Mouse (Mus musculus) cortical plate, adult 2 months (tissue): ENCODE measurements at regions not wholly inside any gene's neighbourhood (a gene's known extent, or its start where the extent isn't known, plus 50 kb on each side); places are given as distances from the start of the nearest gene placed in this dataset.

Experiments used
- H3K27ac ChIP-seq: fragments of 200-500 bp; 2 replicates; pipeline ENCODE4 v1.5.1; 2012; ENCODE audit warnings: low read length, control low read depth, inconsistent platforms; ENCODE audit not compliant: insufficient read depth
- H3K4me1 ChIP-seq: fragments of 200-500 bp; 2 replicates; pipeline ENCODE4 v1.6.1; 2011; ENCODE audit warnings: low read length; ENCODE audit not compliant: control insufficient read depth, insufficient read depth
- H3K4me3 ChIP-seq: fragments of 200-500 bp; 2 replicates; pipeline ENCODE4 v1.5.1; 2011; ENCODE audit warnings: mild to moderate bottlenecking, low read length, control low read depth; ENCODE audit not compliant: insufficient read depth
- CTCF ChIP-seq: fragments of 200-500 bp; IDR thresholded peaks from 2 replicates; pipeline ENCODE4 v1.5.1; 2011; ENCODE audit warnings: mild to moderate bottlenecking, control low read depth, low read length; ENCODE audit not compliant: insufficient read depth; ENCODE audit errors: extremely low read depth
- POLR2A ChIP-seq: fragments of 200-500 bp; IDR thresholded peaks from 2 replicates; pipeline ENCODE4 v1.6.1; 2011; ENCODE audit warnings: mild to moderate bottlenecking, low read length, control low read depth; ENCODE audit not compliant: insufficient read depth; ENCODE audit errors: extremely low read depth

- H3K27ac ChIP-seq: no peak overlapping the region
- H3K4me3 ChIP-seq: no peak overlapping the region
- TF ChIP-seq CTCF (no peak), POLR2A (no peak)
- no peaks in the 10 kb centered on the region for H3K4me1 ChIP-seq
Measured at GRCm38 (mm10) chr12:9919007-9919406, 349.1 kb downstream of the Osr1 start.

GRCm38 (mm10) chr12:9919433-9919832 is 349.5 kb downstream of the Osr1 start:
- no peaks in the 10 kb centered on the region for H3K4me1 ChIP-seq
- no peak for TF ChIP-seq CTCF
- no peak for TF ChIP-seq POLR2A
- H3K4me3 ChIP-seq: no peak overlapping the region
- no peak overlapping the region for H3K27ac ChIP-seq

GRCm38 (mm10) chr12:9920401-9920800 is 350.5 kb downstream of the Osr1 start:
- H3K4me1 ChIP-seq: no peaks in the 10 kb centered on the region
- no peak overlapping the region for H3K27ac ChIP-seq
- no peak overlapping the region for H3K4me3 ChIP-seq
- no peak for TF ChIP-seq POLR2A
- no peak for TF ChIP-seq CTCF

GRCm38 (mm10) chr12:9921591-9922198 is 351.8 kb downstream of the Osr1 start:
- TF ChIP-seq POLR2A (no peak), CTCF (no peak)
- H3K27ac ChIP-seq: no peak overlapping the region
- H3K4me1 ChIP-seq: no peaks in the 10 kb centered on the region
- no peak overlapping the region for H3K4me3 ChIP-seq

- TF ChIP-seq POLR2A: no peak
- TF ChIP-seq CTCF: no peak
- H3K4me1 ChIP-seq: no peaks in the 10 kb centered on the region
- no peak overlapping the region for H3K4me3 ChIP-seq
- H3K27ac ChIP-seq: no peak overlapping the region
Measured at GRCm38 (mm10) chr12:9924561-9924960, 354.6 kb downstream of the Osr1 start.

GRCm38 (mm10) chr12:9934158-9934557 is 364.2 kb downstream of the Osr1 start:
- TF ChIP-seq POLR2A: no peak
- no peak overlapping the region for H3K27ac ChIP-seq
- no peaks in the 10 kb centered on the region for H3K4me1 ChIP-seq
- no peak overlapping the region for H3K4me3 ChIP-seq

GRCm38 (mm10) chr12:9941357-9941756 is 371.4 kb downstream of the Osr1 start:
- no peak for TF ChIP-seq POLR2A
- TF ChIP-seq CTCF: no peak
- Histone ChIP-seq H3K4me3 (no peak overlapping the region), H3K27ac (no peak overlapping the region), H3K4me1 (no peaks in the 10 kb centered on the region)

- Histone ChIP-seq H3K4me3 (no peak overlapping the region), H3K27ac (no peak overlapping the region), H3K4me1 (no peaks in the 10 kb centered on the region)
- TF ChIP-seq CTCF (no peak), POLR2A (no peak)
Measured at GRCm38 (mm10) chr12:9941823-9942222, 371.9 kb downstream of the Osr1 start.

GRCm38 (mm10) chr12:9948784-9949183 is 378.9 kb downstream of the Osr1 start:
- TF ChIP-seq CTCF (no peak), POLR2A (no peak)
- Histone ChIP-seq H3K4me1 (no peaks in the 10 kb centered on the region), H3K4me3 (no peak overlapping the region), H3K27ac (no peak overlapping the region)

GRCm38 (mm10) chr12:9952372-9952771 is 382.5 kb downstream of the Osr1 start:
- no peaks in the 10 kb centered on the region for H3K4me1 ChIP-seq
- H3K27ac ChIP-seq: no peak overlapping the region
- no peak for TF ChIP-seq CTCF
- no peak for TF ChIP-seq POLR2A
- H3K4me3 ChIP-seq: no peak overlapping the region
